Mouse (Mus musculus) stomach, postnatal 0 days (tissue): ENCODE data around the gene B9d1. TPM values are rescaled to one million over a fixed set of nuclear protein-coding genes. Genes with fewer than 3 reads are reported as not detected.
A peak's percentile ranks its signal among the peaks of the same experiment; 100 is the strongest.

ENCODE experiments used
- ATAC-seq: fragments of 200-750 bp; cut with Nextera tagmentation; 2 replicates; pipeline ENCODE4 v1.8.0; 2017; ENCODE audit not compliant: low FRiP score, low TSS enrichment
- DNase-seq: peaks from one replicate; pipeline ENCODE4 v3.0.0-alpha.2; 2016; ENCODE audit warnings: low spot score
- H3K27ac ChIP-seq: fragments of 300-500 bp; sonication (generic); replicated peaks from 2 replicates; pipeline ENCODE4 v1.5.1; 2014; ENCODE audit warnings: mild to moderate bottlenecking, control low read depth
- H3K27me3 ChIP-seq: fragments of 300-500 bp; sonication (generic); 2 replicates; pipeline ENCODE4 v1.6.1; 2014; ENCODE audit warnings: low read length; ENCODE audit not compliant: control insufficient read depth, insufficient read depth
- H3K36me3 ChIP-seq: fragments of 300-500 bp; sonication (generic); 2 replicates; pipeline ENCODE4 v1.6.1; 2014; ENCODE audit warnings: low read length, mixed read lengths; ENCODE audit not compliant: control insufficient read depth, insufficient read depth
- H3K4me1 ChIP-seq: fragments of 300-500 bp; sonication (generic); replicated peaks from 2 replicates; pipeline ENCODE4 v1.6.1; 2014; ENCODE audit warnings: antibody characterized with exemption; ENCODE audit not compliant: control insufficient read depth, insufficient read depth
- H3K4me2 ChIP-seq: fragments of 300-500 bp; sonication (generic); replicated peaks from 2 replicates; pipeline ENCODE4 v1.6.1; 2014; ENCODE audit warnings: low read depth, mild to moderate bottlenecking, control low read depth, moderate library complexity
- H3K4me3 ChIP-seq: fragments of 300-500 bp; sonication (generic); 2 replicates; pipeline ENCODE4 v1.5.1; 2014; ENCODE audit warnings: low read depth, low read length, control low read depth
- H3K9ac ChIP-seq: fragments of 300-500 bp; sonication (generic); 2 replicates; pipeline ENCODE4 v1.6.1; 2014; ENCODE audit warnings: mild to moderate bottlenecking, low read length, control low read depth, mixed read lengths
- H3K9me3 ChIP-seq: fragments of 300-500 bp; sonication (generic); 2 replicates; pipeline ENCODE4 v1.6.1; 2016; ENCODE audit warnings: low read length; ENCODE audit not compliant: control insufficient read depth
- CTCF ChIP-seq: IDR thresholded peaks from 2 replicates; pipeline ENCODE4 v1.5.1; 2016; ENCODE audit warnings: antibody characterized with exemption, low read depth, mild to moderate bottlenecking, moderate library complexity
- EP300 ChIP-seq: optimal IDR thresholded peaks from 2 replicates; pipeline ENCODE3; 2016; ENCODE audit warnings: antibody characterized with exemption
- WGBS: fragments of 180-500 bp; shearing (Covaris S2); extraction: QIAGEN DNeasy Blood & Tissue Kit; methylation state at CpG from one replicate; pipeline ENCODE4 v1.1.7; 2014; 5-methylcytosine and 5-hydroxymethylcytosine counted together
- polyA plus RNA-seq: library from polyadenylated mRNA; unstranded; fragments of >200 nt; fragmentation: Nextera tagmentation; extraction: Ambion mirVana; gene quantifications from 2 replicates; pipeline ENCODE4 v1.2.1, GENCODE M21; 2015

The B9d1 gene
- polyA plus RNA-seq, 1 experiment from 2014 or later: 11.3 TPM

DNA sequence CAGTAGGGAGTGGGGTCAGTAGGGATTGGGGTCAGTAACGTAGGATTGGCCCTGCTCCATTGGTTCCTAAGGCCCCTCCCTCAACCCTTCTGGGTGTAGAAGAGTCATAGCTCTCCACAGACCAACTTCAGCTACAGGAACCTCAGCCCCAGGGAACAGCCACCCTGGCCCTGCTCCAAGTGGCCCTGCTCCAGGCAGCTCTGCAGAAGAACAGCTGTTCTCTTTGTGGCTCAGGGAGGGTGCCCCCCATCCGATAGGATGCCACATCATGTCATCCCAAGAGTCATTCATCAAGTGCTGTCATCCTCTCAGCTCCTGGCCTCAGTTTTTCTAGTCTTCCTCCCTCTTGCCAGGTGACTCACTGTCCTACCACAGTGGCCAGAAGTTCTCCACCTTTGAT, 17.5 kb upstream of the B9d1 start:
- DNase-seq (peak; percentile 49), ATAC-seq (no peak)
- peaks cover 15% of the 10 kb centered on the region for H3K36me3 ChIP-seq
- H3K4me3 ChIP-seq: no peak overlapping the region
- H3K9me3 ChIP-seq: no peaks in the 10 kb centered on the region
- peak overlapping the region; percentile 51; the same call in 1 of the 2 replicates for H3K4me2 ChIP-seq
- no peak overlapping the region for H3K9ac ChIP-seq
- no peak for TF ChIP-seq EP300
- no peak for TF ChIP-seq CTCF
- no peaks in the 10 kb centered on the region for H3K27me3 ChIP-seq
- WGBS: 31% methylated on average over 2 of the region's 2 CpGs
- peak overlapping the region; percentile 92; the same call in 1 of the 2 replicates for H3K27ac ChIP-seq
- H3K4me1 ChIP-seq: peaks cover 4% of the 10 kb centered on the region; the same call in 1 of the 2 replicates

DNA sequence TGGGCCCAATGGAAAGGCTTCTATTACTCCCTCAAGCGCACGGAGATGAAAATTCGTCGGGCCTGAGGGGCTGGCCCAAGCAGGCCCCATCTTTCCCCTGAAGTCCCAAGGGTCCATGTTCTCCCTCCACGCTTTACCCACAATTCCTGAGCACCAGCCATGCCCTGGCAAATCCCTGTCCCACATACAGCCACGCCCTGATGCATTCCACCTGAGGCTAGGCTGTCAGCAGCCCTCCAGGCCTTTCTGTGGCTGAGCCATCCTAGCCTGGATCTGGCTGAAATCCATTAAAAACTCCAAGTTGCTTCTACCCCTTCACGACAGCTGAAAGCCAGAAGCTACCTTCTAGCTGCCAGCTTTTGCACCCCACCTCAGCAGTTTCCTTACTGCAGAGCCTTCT, 17.0 kb upstream of the B9d1 start:
- H3K27ac ChIP-seq: peak overlapping the region; percentile 92; the same call in 1 of the 2 replicates
- no peak overlapping the region for H3K4me3 ChIP-seq
- ATAC-seq (no peak), DNase-seq (no peak)
- 78% methylated on average over 7 of the region's 7 CpGs for WGBS
- H3K36me3 ChIP-seq: peaks cover 15% of the 10 kb centered on the region
- no peaks in the 10 kb centered on the region for H3K9me3 ChIP-seq
- peaks cover 4% of the 10 kb centered on the region; the same call in 1 of the 2 replicates for H3K4me1 ChIP-seq
- no peaks in the 10 kb centered on the region for H3K27me3 ChIP-seq
- H3K4me2 ChIP-seq: no peak overlapping the region
- TF ChIP-seq EP300 (no peak), CTCF (no peak)
- H3K9ac ChIP-seq: no peak overlapping the region

DNA sequence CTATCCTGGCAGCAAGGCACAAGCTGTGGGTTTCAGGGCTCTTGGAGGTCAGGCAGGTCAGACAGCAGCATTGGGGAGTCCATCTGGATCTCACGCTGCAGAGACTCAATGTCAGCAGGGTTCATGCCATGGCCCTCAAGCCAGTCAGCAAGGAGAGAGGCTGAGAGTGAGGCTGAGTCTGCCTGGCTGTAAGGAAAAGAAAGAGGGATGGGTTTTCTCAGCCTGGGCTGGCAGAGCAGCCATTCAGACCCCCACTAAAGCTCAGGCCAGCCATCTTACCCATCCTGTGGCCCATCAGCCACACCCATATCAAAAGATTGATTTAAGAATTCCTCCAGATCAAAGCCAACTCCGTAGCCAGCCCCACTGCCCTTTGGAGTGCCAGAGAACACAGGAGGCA, 15.9 kb upstream of the B9d1 start:
- DNase-seq (no peak), ATAC-seq (no peak)
- Histone ChIP-seq H3K4me2 (no peak overlapping the region), H3K27me3 (no peaks in the 10 kb centered on the region), H3K9ac (no peak overlapping the region), H3K4me1 (peaks cover 7% of the 10 kb centered on the region), H3K4me3 (no peak overlapping the region), H3K36me3 (peaks cover 15% of the 10 kb centered on the region), H3K9me3 (no peaks in the 10 kb centered on the region), H3K27ac (no peak overlapping the region)
- 85% methylated on average over 2 of the region's 2 CpGs for WGBS
- no peak for TF ChIP-seq EP300
- TF ChIP-seq CTCF: no peak

DNA sequence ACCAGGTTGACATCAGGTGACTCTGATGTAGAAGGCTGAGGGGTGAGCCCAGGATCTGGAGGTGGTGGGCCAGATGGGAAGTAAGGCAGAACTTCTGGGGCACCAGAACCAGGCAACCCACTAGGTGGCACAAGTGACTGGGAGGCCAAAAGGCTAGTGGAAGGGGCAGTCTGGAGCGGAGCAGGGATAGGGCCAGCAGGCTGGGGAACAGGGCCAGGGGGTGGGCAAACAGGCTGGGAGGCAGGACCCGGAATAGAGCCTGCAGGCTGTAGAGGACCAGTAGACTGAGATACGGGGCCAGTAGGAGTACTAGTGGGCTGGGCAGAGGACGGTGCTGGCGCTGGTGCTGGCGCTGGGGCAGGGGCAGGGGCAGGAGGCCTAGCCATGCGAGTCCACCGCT, 15.1 kb upstream of the B9d1 start:
- no peak overlapping the region for H3K4me3 ChIP-seq
- 94% methylated on average over 8 of the region's 8 CpGs for WGBS
- H3K4me2 ChIP-seq: no peak overlapping the region
- no peak for TF ChIP-seq CTCF
- no peak for TF ChIP-seq EP300
- DNase-seq (no peak), ATAC-seq (no peak)
- no peak overlapping the region for H3K9ac ChIP-seq
- peaks cover 4% of the 10 kb centered on the region; the same call in 1 of the 2 replicates for H3K4me1 ChIP-seq
- no peaks in the 10 kb centered on the region for H3K27me3 ChIP-seq
- peaks cover 15% of the 10 kb centered on the region for H3K36me3 ChIP-seq
- no peaks in the 10 kb centered on the region for H3K9me3 ChIP-seq
- no peak overlapping the region for H3K27ac ChIP-seq

DNA sequence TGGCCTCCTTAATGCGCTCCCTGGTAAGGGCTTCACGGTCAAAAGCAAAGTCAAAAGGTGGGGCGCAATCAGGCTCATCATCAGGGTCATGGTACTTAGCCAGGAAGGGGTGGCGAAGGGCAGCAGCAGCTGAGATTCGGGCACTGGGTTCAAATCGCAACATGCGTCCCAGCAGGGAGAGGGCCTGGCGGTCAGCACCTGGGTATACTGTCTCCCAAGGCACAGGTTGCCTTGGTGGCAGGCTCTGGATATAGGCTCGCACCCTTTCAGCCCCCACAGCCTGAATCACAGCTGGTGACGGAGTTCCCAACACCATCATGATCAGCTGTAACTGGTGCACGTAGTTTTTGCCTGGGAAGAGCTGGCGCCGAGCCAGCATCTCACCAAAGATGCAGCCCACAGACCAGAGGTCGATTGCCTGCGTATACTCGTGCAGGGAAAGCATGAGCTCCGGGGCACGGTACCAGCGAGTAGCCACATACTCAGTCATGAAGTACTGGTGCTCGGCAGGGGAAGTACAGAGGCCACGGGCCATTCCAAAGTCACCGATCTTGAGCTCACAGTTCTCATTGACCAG, 13.9 kb upstream of the B9d1 start:
- no peak overlapping the region for H3K4me3 ChIP-seq
- peaks cover 15% of the 10 kb centered on the region for H3K36me3 ChIP-seq
- no peak overlapping the region for H3K9ac ChIP-seq
- H3K27ac ChIP-seq: no peak overlapping the region
- no peak overlapping the region for H3K4me2 ChIP-seq
- ATAC-seq (no peak), DNase-seq (no peak)
- no peaks in the 10 kb centered on the region for H3K9me3 ChIP-seq
- H3K27me3 ChIP-seq: no peaks in the 10 kb centered on the region
- H3K4me1 ChIP-seq: peaks cover 4% of the 10 kb centered on the region; the same call in 1 of the 2 replicates
- WGBS: 85% methylated on average over 22 of the region's 22 CpGs
- TF ChIP-seq CTCF (no peak), EP300 (no peak)

DNA sequence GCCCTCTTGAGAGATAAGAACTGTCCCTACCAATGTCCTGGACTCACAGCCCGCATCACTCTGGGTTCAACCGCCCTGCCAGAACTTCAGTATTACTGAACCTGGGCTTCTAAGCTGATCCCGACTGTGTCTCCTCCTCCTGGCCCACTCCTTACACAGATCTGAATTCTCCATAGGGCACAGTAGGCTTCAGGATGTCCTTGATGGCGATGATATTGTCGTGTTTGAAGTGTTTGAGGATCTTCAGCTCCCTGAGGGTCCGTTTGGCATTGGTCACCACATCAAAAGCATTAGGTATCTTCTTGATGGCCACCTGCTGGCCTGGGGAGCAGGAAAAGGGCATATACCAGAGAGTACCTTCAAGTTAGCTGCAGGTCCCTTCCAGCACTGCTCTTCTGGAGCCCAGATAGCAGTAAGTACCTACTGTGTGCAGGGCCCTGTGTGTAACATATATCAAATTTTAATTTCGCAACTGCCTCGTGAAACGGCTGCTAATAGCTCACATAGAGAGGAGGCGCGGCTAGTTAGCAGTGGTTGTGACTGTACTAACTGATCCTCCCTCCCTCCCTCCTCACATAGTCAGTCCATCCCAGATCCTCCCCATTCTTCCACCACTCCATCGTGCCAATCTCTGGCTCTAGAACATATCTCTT, 12.1 kb upstream of the B9d1 start:
- H3K9me3 ChIP-seq: no peaks in the 10 kb centered on the region
- DNase-seq (no peak), ATAC-seq (no peak)
- peak overlapping the region; percentile 88 for H3K27ac ChIP-seq
- no peaks in the 10 kb centered on the region for H3K27me3 ChIP-seq
- H3K9ac ChIP-seq: peak overlapping the region; percentile 85
- peak overlapping the region; percentile 77 for H3K4me3 ChIP-seq
- peaks cover 15% of the 10 kb centered on the region for H3K36me3 ChIP-seq
- TF ChIP-seq EP300: no peak
- TF ChIP-seq CTCF: no peak
- peak overlapping the region; percentile 90 for H3K4me2 ChIP-seq
- H3K4me1 ChIP-seq: peaks cover 4% of the 10 kb centered on the region; the same call in 1 of the 2 replicates
- WGBS: 53% methylated on average over 12 of the region's 12 CpGs
